Mouse (Mus musculus): ENCODE results near the gene Drd2. TPM values are rescaled to one million over a fixed set of nuclear protein-coding genes. Genes with fewer than 3 reads are reported as not detected.

Gene Drd2
- not detected in 2 replicates for polyA plus RNA-seq (2012; rRNA removed; ENCODE audit: low replicate concordance)

GRCm38 (mm10) chr9:49340136-49341043 is at the start of gene Drd2:
Gene Drd2, plus strand, starts transcription at chr9:49340627.

DNA sequence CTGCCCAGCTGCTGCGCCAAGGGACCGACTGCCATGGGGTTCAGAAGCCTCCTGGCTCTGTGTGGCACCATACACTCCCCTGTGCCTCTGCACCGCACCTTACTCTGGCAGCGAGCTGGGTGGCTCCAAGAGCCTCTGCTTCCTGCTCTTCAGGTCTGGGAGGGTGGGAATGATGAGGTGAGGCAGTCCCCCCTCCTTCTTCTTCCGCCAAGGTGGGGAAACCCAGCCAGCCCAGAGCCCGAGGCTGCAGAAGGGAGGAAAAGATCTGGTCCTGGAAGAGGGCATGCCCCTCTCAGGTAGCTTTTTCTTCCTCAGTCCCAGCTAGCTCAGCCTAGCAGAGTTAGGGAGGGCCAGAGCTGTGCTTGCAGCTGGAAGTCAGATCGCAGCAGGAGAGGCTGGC is 86.5 kb downstream of the Drd2 start, which contains the start of gene Ankk1:
Gene Ankk1, minus strand, starts transcription at position 101 of the 400 bp plus-strand sequence.

Other genes with a start within 250 kb of the Drd2 start
- not detected in 2 replicates for gene Gm4894, start 90.1 kb upstream of the Drd2 start, polyA plus RNA-seq (2012; rRNA removed; ENCODE audit: low replicate concordance)
- not detected in 2 replicates for gene Ankk1, start 86.4 kb downstream of the Drd2 start, polyA plus RNA-seq (2012; rRNA removed; ENCODE audit: low replicate concordance)
- 0.79 and 1.4 TPM in 2 replicates for gene Ttc12, start 145.6 kb downstream of the Drd2 start, polyA plus RNA-seq (2012; rRNA removed; ENCODE audit: low replicate concordance)

All from mammary gland, adult 2 months (tissue).